Mouse (Mus musculus) gastrocnemius, postnatal 14 days (tissue): ENCODE data around the gene Olfr173. TPM values are rescaled to one million over a fixed set of nuclear protein-coding genes. Genes with fewer than 3 reads are reported as not detected.

Experiments
- DNase-seq: peaks from one replicate; pipeline ENCODE4 v3.0.0; 2021; ENCODE audit warnings: mixed read lengths
- intact Hi-C: fragments of 180-260 bp; cut with DNase I; formaldehyde crosslinking; loops from one replicate; pipeline ENCODE4 v1.15.1; 2025; ENCODE audit warnings: low total_unique reads
- long read RNA-seq, 2 experiments: library from polyadenylated mRNA; stranded (forward); transcript quantifications; one replicate each; pipeline ENCODE4 v2.0.0; 2021
- microRNA-seq, 2 experiments: library from miRNA; unstranded; fragments of <30 nt; microRNA quantifications; one replicate each; pipeline ENCODE4 v1.2.0; 2021
- total RNA-seq, 2 experiments: library from RNA; stranded (reverse); gene quantifications; 2 replicates each; pipeline ENCODE4 v1.2.3; 2021

Olfr173 gene
- total RNA-seq, result not detected
- long read RNA-seq, experiment 1, result 0 reads
- long read RNA-seq, experiment 2, result 0 reads

GRCm38 (mm10) chr16:58800168-58800567, at the start of gene Olfr173:
Gene Olfr173 (minus strand): TSS chr16:58800268.
- intact Hi-C loops, result no loop called here
- DNase-seq, result no peak

- intact Hi-C loops, result no loop called here
- DNase-seq, result no peak
Measured at GRCm38 (mm10) chr16:58826732-58827319, 26.8 kb upstream of the Olfr173 start, which contains the start of gene Olfr175-ps1. Gene Olfr175-ps1 (minus strand): TSS chr16:58826782.

GRCm38 (mm10) chr16:58763076-58763475, 37.0 kb downstream of the Olfr173 start, which contains the start of gene Olfr172:
Gene Olfr172 (minus strand): TSS chr16:58763176.
- DNase-seq, result no peak
- intact Hi-C loops, result no loop called here

GRCm38 (mm10) chr16:58756191-58756590, 43.9 kb downstream of the Olfr173 start:
- intact Hi-C loops, result no loop called here
- DNase-seq, result no peak

GRCm38 (mm10) chr16:58751314-58751713, 48.8 kb downstream of the Olfr173 start:
- DNase-seq, result no peak
- intact Hi-C loops, result no loop called here

GRCm38 (mm10) chr16:58746715-58747114, 53.4 kb downstream of the Olfr173 start:
- DNase-seq, result no peak
- intact Hi-C loops, result no loop called here

Small RNA genes lying within 50 kb of the gene (microRNA-seq; reads per million reads assigned to microRNA genes)
- 0 reads per million in 2 experiments for gene Gm27564

Other genes starting within 250 kb of the Olfr173 start
- gene Gm813, start 183.3 kb downstream of the Olfr173 start, total RNA-seq, result not detected
- gene E330017A01Rik, start 161.5 kb downstream of the Olfr173 start, total RNA-seq, result not detected
- 10 to 100 TPM; 12.0 to 14.0 TPM for gene Cpox, start 130.0 kb downstream of the Olfr173 start, total RNA-seq
- gene Gpr15, start 81.2 kb downstream of the Olfr173 start, total RNA-seq, result not detected
- gene Cldnd1, start 72.4 kb downstream of the Olfr173 start, total RNA-seq, result 10 to 100 TPM; 59.4 to 67.2 TPM
- not detected for gene Olfr172, start 37.1 kb downstream of the Olfr173 start, total RNA-seq
- not detected for gene Olfr175-ps1, start 26.5 kb upstream of the Olfr173 start, total RNA-seq
- not detected for gene Olfr177, start 74.5 kb upstream of the Olfr173 start, total RNA-seq
- not detected for gene Olfr178, start 91.8 kb upstream of the Olfr173 start, total RNA-seq
- not detected for gene Olfr181, start 128.5 kb upstream of the Olfr173 start, total RNA-seq
- gene Olfr180, start 129.1 kb upstream of the Olfr173 start, total RNA-seq, result not detected
- gene Olfr183, start 195.1 kb upstream of the Olfr173 start, total RNA-seq, result not detected
- not detected for gene Olfr186, start 230.0 kb upstream of the Olfr173 start, total RNA-seq
- gene Olfr187, start 239.5 kb upstream of the Olfr173 start, total RNA-seq, result not detected